Comparison of ENCODE assay signal across 30 mouse cellular contexts in the genomic region with DNA sequence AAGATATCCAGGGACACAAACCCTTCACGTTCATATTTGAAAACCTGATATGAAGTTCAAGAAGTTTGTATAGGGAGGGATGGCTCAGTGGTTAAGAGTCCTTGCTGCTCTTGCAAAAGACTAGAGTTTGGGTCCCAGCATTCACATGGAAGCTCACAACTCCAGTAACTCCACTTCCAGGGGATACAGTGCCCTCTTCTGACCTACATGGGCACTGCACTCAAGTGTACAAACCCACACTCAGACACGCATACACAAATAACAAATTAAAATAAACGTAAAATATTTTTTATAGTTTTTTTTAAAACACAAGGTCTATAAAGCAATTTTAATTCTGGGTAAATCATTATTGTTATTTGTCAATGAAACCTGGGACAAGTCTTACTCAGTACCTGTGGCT. TPM values are rescaled to one million over a fixed set of nuclear protein-coding genes. Genes with fewer than 3 reads are reported as not detected.
DNase-seq lines count a peak whose midpoint lies in the region; ATAC-seq and TF ChIP-seq lines count a peak whose summit lies in the region.
"Had no signal": no experiment of that assay in that cellular context is flagged by ENCODE, and none has a peak within 500 bp of the region (broad histone marks: within the 10 kb centered on the region; RNA-seq: fewer than 3 reads in every experiment).

No protein-coding gene starts in this region.

- peak; percentile 55 for TF ChIP-seq CTCF in liver, embryonic 14.5 days (IDR thresholded peaks at IDR 0.05; ENCODE audit: low read depth)
- peak; percentile 8; the same call in 1 of the 2 replicates for TF ChIP-seq CTCF in bone marrow, adult 2 months (IDR thresholded peaks at IDR 0.05; ENCODE audit: control insufficient read depth, insufficient read depth, low read length)

- DNase-seq in heart, adult 11 months = peak; percentile 39
- no peak for DNase-seq in liver, embryonic 14.5 days (ENCODE audit: low read depth in 3 of 3, low spot score in 3 of 3)
- no peak for DNase-seq in lung, postnatal 4 days
- no peak for DNase-seq in left cerebral cortex, adult 8-10 months (ENCODE audit: low spot score in 2 of 2)
- no peak for DNase-seq in cerebellum, postnatal 25 days
- DNase-seq: adrenal gland, adult 2 months; cerebellum, adult 18-20 months; gastrocnemius, postnatal 36 days; kidney, postnatal 36 days; liver, embryonic 13.5 days; retina, postnatal 1 day; right cerebral cortex, postnatal 25 days; spleen, adult 18-20 months had no signal

- ATAC-seq in heart, embryonic 11.5 days (replicated peaks; ENCODE audit: insufficient number of reproducible peaks, low FRiP score, low TSS enrichment) = no peak
- no peak for ATAC-seq in liver, embryonic 14.5 days (ENCODE audit: insufficient read depth)
- no peak for ATAC-seq in liver, embryonic 12.5 days
- ATAC-seq: forebrain, embryonic 15.5 days; midbrain, embryonic 15.5 days had no signal

- H3K36me3 ChIP-seq in heart, embryonic 11.5 days (ENCODE audit: control insufficient read depth, insufficient read depth, low read length) = no peaks in the 10 kb centered on the region
- no peaks in the 10 kb centered on the region for H3K36me3 ChIP-seq in liver, embryonic 14.5 days (replicated peaks; ENCODE audit: control insufficient read depth, insufficient read depth, low read depth)
- H3K36me3 ChIP-seq in liver, embryonic 12.5 days = no peaks in the 10 kb centered on the region
- H3K36me3 ChIP-seq: embryonic facial prominence, embryonic 15.5 days; forebrain, embryonic 15.5 days; hindbrain, embryonic 15.5 days; liver, embryonic 13.5 days; midbrain, embryonic 15.5 days; neural tube, embryonic 13.5 days had no signal

- H3K4me2 ChIP-seq in heart, embryonic 11.5 days = no peak overlapping the region
- no peak overlapping the region for H3K4me2 ChIP-seq in liver, embryonic 14.5 days (ENCODE audit: low read depth)
- no peak overlapping the region for H3K4me2 ChIP-seq in liver, embryonic 12.5 days
- H3K4me2 ChIP-seq: embryonic facial prominence, embryonic 15.5 days; forebrain, embryonic 15.5 days; hindbrain, embryonic 15.5 days; liver, embryonic 13.5 days; midbrain, embryonic 15.5 days; neural tube, embryonic 13.5 days had no signal

- H3K4me3 ChIP-seq in heart, embryonic 11.5 days (ENCODE audit: low read depth, low read length) = no peak overlapping the region
- H3K4me3 ChIP-seq in liver, embryonic 14.5 days (ENCODE audit: insufficient read depth in 1 of 2, low read depth in 2 of 2, low read length in 2 of 2) = no peak overlapping the region
- no peak overlapping the region for H3K4me3 ChIP-seq in liver, embryonic 12.5 days
- no peak overlapping the region for H3K4me3 ChIP-seq in bone marrow, adult 2 months (replicated peaks; ENCODE audit: control insufficient read depth, low read depth, low read length)
- H3K4me3 ChIP-seq: embryonic facial prominence, embryonic 15.5 days; forebrain, embryonic 15.5 days; hindbrain, embryonic 15.5 days; liver, embryonic 13.5 days; midbrain, embryonic 15.5 days; myocyte; neural tube, embryonic 13.5 days had no signal

- H3K27me3 ChIP-seq in heart, embryonic 11.5 days (ENCODE audit: control insufficient read depth, insufficient read depth, low read length) = peaks cover 2% of the 10 kb centered on the region; the same call in 1 of the 2 replicates
- H3K27me3 ChIP-seq in liver, embryonic 14.5 days (ENCODE audit: control insufficient read depth, insufficient read depth, low read length) = no peaks in the 10 kb centered on the region
- peaks cover 10% of the 10 kb centered on the region; the same call in 1 of the 2 replicates for H3K27me3 ChIP-seq in liver, embryonic 12.5 days (replicated peaks)
- H3K27me3 ChIP-seq: embryonic facial prominence, embryonic 15.5 days; forebrain, embryonic 15.5 days; hindbrain, embryonic 15.5 days; liver, embryonic 13.5 days; midbrain, embryonic 15.5 days; neural tube, embryonic 13.5 days had no signal

- TF ChIP-seq POLR2A in bone marrow, adult 2 months (IDR thresholded peaks at IDR 0.05; ENCODE audit: borderline replicate concordance, control insufficient read depth, low read depth, low read length) = no peak

- H3K9me3 ChIP-seq in heart, embryonic 11.5 days (replicated peaks; ENCODE audit: control insufficient read depth, low read length) = no peaks in the 10 kb centered on the region
- no peaks in the 10 kb centered on the region for H3K9me3 ChIP-seq in liver, embryonic 14.5 days (ENCODE audit: control insufficient read depth, low read length)
- H3K9me3 ChIP-seq in liver, embryonic 12.5 days (replicated peaks) = no peaks in the 10 kb centered on the region
- H3K9me3 ChIP-seq: embryonic facial prominence, embryonic 15.5 days; forebrain, embryonic 15.5 days; hindbrain, embryonic 15.5 days; liver, embryonic 13.5 days; midbrain, embryonic 15.5 days; neural tube, embryonic 13.5 days had no signal

- 83% methylated on average over 3 of the region's 3 CpGs for WGBS in heart, embryonic 11.5 days (ENCODE audit: insufficient replicate concordance)
- 76% methylated on average over 3 of the region's 3 CpGs for WGBS in liver, embryonic 14.5 days (ENCODE audit: insufficient replicate concordance)
- WGBS in liver, embryonic 12.5 days (ENCODE audit: insufficient replicate concordance) = 79% methylated on average over 3 of the region's 3 CpGs
- 88% methylated on average over 3 of the region's 3 CpGs for WGBS in bone marrow, adult 2 months

- no peaks in the 10 kb centered on the region for H3K4me1 ChIP-seq in heart, embryonic 11.5 days (ENCODE audit: control insufficient read depth, insufficient read depth, low read length)
- H3K4me1 ChIP-seq in liver, embryonic 14.5 days (replicated peaks; ENCODE audit: control insufficient read depth in 2 of 2, insufficient read depth in 2 of 2, low read length in 1 of 2) = no peaks in the 10 kb centered on the region
- H3K4me1 ChIP-seq in liver, embryonic 12.5 days = no peaks in the 10 kb centered on the region
- H3K4me1 ChIP-seq in bone marrow, adult 2 months (ENCODE audit: control insufficient read depth, insufficient read depth, low read length) = peaks cover 1% of the 10 kb centered on the region; the same call in 1 of the 2 replicates
- H3K4me1 ChIP-seq: embryonic facial prominence, embryonic 15.5 days; forebrain, embryonic 15.5 days; hindbrain, embryonic 15.5 days; liver, embryonic 13.5 days; midbrain, embryonic 15.5 days had no signal

- no peak overlapping the region for H3K9ac ChIP-seq in heart, embryonic 11.5 days (ENCODE audit: low read depth, low read length)
- no peak overlapping the region for H3K9ac ChIP-seq in liver, embryonic 14.5 days (replicated peaks)
- no peak overlapping the region for H3K9ac ChIP-seq in liver, embryonic 12.5 days
- H3K9ac ChIP-seq: embryonic facial prominence, embryonic 15.5 days; forebrain, embryonic 15.5 days; hindbrain, embryonic 15.5 days; liver, embryonic 13.5 days; midbrain, embryonic 15.5 days; neural tube, embryonic 13.5 days had no signal

- no peak for TF ChIP-seq EP300 in liver, embryonic 14.5 days (IDR thresholded peaks at IDR 0.05; ENCODE audit: low read depth)

- H3K27ac ChIP-seq in heart, embryonic 11.5 days (ENCODE audit: low read depth, low read length) = no peak overlapping the region
- no peak overlapping the region for H3K27ac ChIP-seq in liver, embryonic 14.5 days
- H3K27ac ChIP-seq in liver, embryonic 12.5 days = no peak overlapping the region
- H3K27ac ChIP-seq in bone marrow, adult 2 months (ENCODE audit: control insufficient read depth, insufficient read depth, low read depth, low read length, poor library complexity) = no peak overlapping the region
- H3K27ac ChIP-seq: embryonic facial prominence, embryonic 15.5 days; forebrain, embryonic 15.5 days; hindbrain, embryonic 15.5 days; liver, embryonic 13.5 days; macrophage; midbrain, embryonic 15.5 days; neural tube, embryonic 13.5 days had no signal

RNA-seq across cellular contexts. Expression of gene Tgm5, which starts 2.9 kb away (rescaled TPM):
- not detected in 2 replicates for polyA plus RNA-seq in heart, embryonic 11.5 days (2014; fragmentation: Nextera tagmentation; extraction: Ambion mirVana)
- not detected in 2 replicates for polyA plus RNA-seq in liver, embryonic 14.5 days (2012; rRNA removed)
- not detected in 2 replicates for polyA plus RNA-seq in liver, embryonic 14.5 days (2014; fragmentation: Nextera tagmentation; extraction: Ambion mirVana)
- polyA plus RNA-seq in liver, embryonic 12.5 days (2016; fragmentation: Nextera tagmentation; extraction: Ambion mirVana) = 0.05 and 0.07 TPM in 2 replicates
- not detected in 2 replicates for polyA plus RNA-seq in bone marrow, adult 2 months (2011; ENCODE audit: insufficient read depth, insufficient read length, low replicate concordance, missing spikeins)
- not detected for total RNA-seq in left cerebral cortex, adult 8-10 months (2022)
- total RNA-seq: gastrocnemius, postnatal 36 days; hematopoietic stem cell, adult 5-6 weeks; layer of hippocampus, postnatal 10 days; left cerebral cortex, postnatal 10 days had no signal
- polyA plus RNA-seq: adrenal gland, adult 2 months; forebrain, embryonic 15.5 days; heart, embryonic 16.5 days; hindbrain, embryonic 15.5 days; limb, embryonic 11.5 days; liver, embryonic 13.5 days; macrophage; midbrain, embryonic 15.5 days; testis, adult 2 months had no signal

RNA-seq across cellular contexts. Expression of gene Tgm7, which starts 21.1 kb away (rescaled TPM):
- not detected in 2 replicates for polyA plus RNA-seq in heart, embryonic 11.5 days (2014; fragmentation: Nextera tagmentation; extraction: Ambion mirVana)
- 0.02 TPM in 1 of 2 replicates, not detected in the other for polyA plus RNA-seq in liver, embryonic 14.5 days (2012; rRNA removed)
- not detected in 2 replicates for polyA plus RNA-seq in liver, embryonic 14.5 days (2014; fragmentation: Nextera tagmentation; extraction: Ambion mirVana)
- not detected in 2 replicates for polyA plus RNA-seq in liver, embryonic 12.5 days (2016; fragmentation: Nextera tagmentation; extraction: Ambion mirVana)
- not detected in 2 replicates for polyA plus RNA-seq in bone marrow, adult 2 months (2011; ENCODE audit: insufficient read depth, insufficient read length, low replicate concordance, missing spikeins)
- total RNA-seq in left cerebral cortex, adult 8-10 months (2022) = under 1 TPM in 2 of 4 experiments, not detected in 2; 0.30 to 0.35 TPM
- total RNA-seq: adrenal gland, adult 2 months; gastrocnemius, postnatal 36 days; hematopoietic stem cell, adult 5-6 weeks; left cerebral cortex, postnatal 10 days had no signal
- polyA plus RNA-seq: adrenal gland, adult 2 months; embryonic facial prominence, embryonic 15.5 days; forebrain, embryonic 15.5 days; heart, embryonic 16.5 days; hindbrain, embryonic 15.5 days; limb, embryonic 11.5 days; liver, embryonic 13.5 days; lung, embryonic 16.5 days; macrophage; midbrain, embryonic 15.5 days; myocyte had no signal

RNA-seq across cellular contexts. Expression of gene Epb42, which starts 51.6 kb away (rescaled TPM):
- 19.5 and 30.3 TPM in 2 replicates for polyA plus RNA-seq in heart, embryonic 11.5 days (2014; fragmentation: Nextera tagmentation; extraction: Ambion mirVana)
- 149 and 162 TPM in 2 replicates for polyA plus RNA-seq in liver, embryonic 14.5 days (2012; rRNA removed)
- 129 and 131 TPM in 2 replicates for polyA plus RNA-seq in liver, embryonic 14.5 days (2014; fragmentation: Nextera tagmentation; extraction: Ambion mirVana)
- polyA plus RNA-seq in liver, embryonic 12.5 days (2016; fragmentation: Nextera tagmentation; extraction: Ambion mirVana) = 171 and 179 TPM in 2 replicates
- 136 and 167 TPM in 2 replicates for polyA plus RNA-seq in bone marrow, adult 2 months (2011; ENCODE audit: insufficient read depth, insufficient read length, low replicate concordance, missing spikeins)
- total RNA-seq in left cerebral cortex, adult 8-10 months (2022) = not detected
- total RNA-seq: gastrocnemius, postnatal 36 days; layer of hippocampus, postnatal 10 days; left cerebral cortex, postnatal 10 days had no signal
- polyA plus RNA-seq: adrenal gland, adult 2 months; macrophage; myocyte; testis, adult 2 months had no signal

RNA-seq across cellular contexts. Expression of gene Adal, which starts 51.7 kb away (rescaled TPM):
- polyA plus RNA-seq in heart, embryonic 11.5 days (2014; fragmentation: Nextera tagmentation; extraction: Ambion mirVana) = 14.3 and 14.6 TPM in 2 replicates
- 3.7 and 5.6 TPM in 2 replicates for polyA plus RNA-seq in liver, embryonic 14.5 days (2012; rRNA removed)
- 7.5 and 9.0 TPM in 2 replicates for polyA plus RNA-seq in liver, embryonic 14.5 days (2014; fragmentation: Nextera tagmentation; extraction: Ambion mirVana)
- polyA plus RNA-seq in liver, embryonic 12.5 days (2016; fragmentation: Nextera tagmentation; extraction: Ambion mirVana) = 11.2 and 11.5 TPM in 2 replicates
- polyA plus RNA-seq in bone marrow, adult 2 months (2011; ENCODE audit: insufficient read depth, insufficient read length, low replicate concordance, missing spikeins) = 4.4 and 4.7 TPM in 2 replicates
- 10 to 100 TPM; 17.6 to 19.9 (median 18.6) TPM for total RNA-seq in left cerebral cortex, adult 8-10 months (2022)

RNA-seq across cellular contexts. Expression of gene Lcmt2, which starts 51.9 kb away (rescaled TPM):
- polyA plus RNA-seq in heart, embryonic 11.5 days (2014; fragmentation: Nextera tagmentation; extraction: Ambion mirVana) = 14.0 and 17.6 TPM in 2 replicates
- polyA plus RNA-seq in liver, embryonic 14.5 days (2012; rRNA removed) = 3.6 and 4.1 TPM in 2 replicates
- 8.4 and 8.9 TPM in 2 replicates for polyA plus RNA-seq in liver, embryonic 14.5 days (2014; fragmentation: Nextera tagmentation; extraction: Ambion mirVana)
- polyA plus RNA-seq in liver, embryonic 12.5 days (2016; fragmentation: Nextera tagmentation; extraction: Ambion mirVana) = 11.8 and 12.3 TPM in 2 replicates
- 1.3 and 5.4 TPM in 2 replicates for polyA plus RNA-seq in bone marrow, adult 2 months (2011; ENCODE audit: insufficient read depth, insufficient read length, low replicate concordance, missing spikeins)
- 1 to 10 TPM; 7.1 to 9.8 (median 7.4) TPM for total RNA-seq in left cerebral cortex, adult 8-10 months (2022)
